Mouse (Mus musculus) erythroblast, embryonic 14.5 days (primary cell): Measurements from ENCODE around the gene Tex37.

Experiments used
- GATA1 ChIP-seq: IDR thresholded peaks from 2 replicates; pipeline ENCODE4 v1.6.1; 2012; ENCODE audit warnings: low read length, inconsistent platforms, mixed read lengths
- TAL1 ChIP-seq: IDR thresholded peaks from 3 replicates; pipeline ENCODE4 v1.6.1; 2012; ENCODE audit warnings: low read length, inconsistent platforms, mixed read lengths

DNA sequence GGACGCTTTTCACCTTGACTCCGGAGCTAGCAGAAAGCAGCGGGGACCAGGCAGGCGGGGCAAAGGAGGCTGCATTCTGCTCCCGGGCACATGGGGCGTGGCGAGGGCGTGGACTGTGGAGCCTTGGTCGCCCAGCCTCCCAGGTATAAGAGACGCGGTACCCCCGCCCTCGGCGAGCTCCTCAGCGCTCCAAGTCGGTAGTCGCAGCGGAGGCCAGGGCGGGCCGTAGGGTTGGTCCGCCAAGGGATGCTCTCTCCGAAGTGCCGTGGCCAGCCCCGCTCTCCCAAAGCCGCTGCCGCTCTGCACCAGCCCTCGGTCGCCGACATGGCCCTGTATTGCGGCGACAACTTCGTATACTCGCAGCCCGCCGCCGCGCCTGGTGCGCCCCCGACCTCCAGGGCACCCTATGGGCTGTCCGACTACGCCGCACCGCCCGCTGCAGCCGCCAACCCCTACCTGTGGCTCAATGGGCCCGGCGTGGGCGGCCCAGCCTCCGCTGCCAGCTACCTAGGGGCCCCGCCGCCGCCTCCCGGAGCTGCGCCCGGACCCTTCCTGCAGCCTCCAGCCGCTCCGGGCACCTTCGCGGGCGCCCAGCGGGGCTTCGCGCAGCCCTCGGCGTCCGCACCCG, 37.7 kb upstream of the Tex37 start, which contains the start of gene Foxi3:
- TF ChIP-seq TAL1 (no peak), GATA1 (no peak)
